Mouse (Mus musculus): Measurements from ENCODE around the gene Psap. TPM values are rescaled to one million over a fixed set of nuclear protein-coding genes. Genes with fewer than 3 reads are reported as not detected.

The Psap gene
- total RNA-seq, 2 experiments from 2014 or later: 882 to 922 TPM

DNA sequence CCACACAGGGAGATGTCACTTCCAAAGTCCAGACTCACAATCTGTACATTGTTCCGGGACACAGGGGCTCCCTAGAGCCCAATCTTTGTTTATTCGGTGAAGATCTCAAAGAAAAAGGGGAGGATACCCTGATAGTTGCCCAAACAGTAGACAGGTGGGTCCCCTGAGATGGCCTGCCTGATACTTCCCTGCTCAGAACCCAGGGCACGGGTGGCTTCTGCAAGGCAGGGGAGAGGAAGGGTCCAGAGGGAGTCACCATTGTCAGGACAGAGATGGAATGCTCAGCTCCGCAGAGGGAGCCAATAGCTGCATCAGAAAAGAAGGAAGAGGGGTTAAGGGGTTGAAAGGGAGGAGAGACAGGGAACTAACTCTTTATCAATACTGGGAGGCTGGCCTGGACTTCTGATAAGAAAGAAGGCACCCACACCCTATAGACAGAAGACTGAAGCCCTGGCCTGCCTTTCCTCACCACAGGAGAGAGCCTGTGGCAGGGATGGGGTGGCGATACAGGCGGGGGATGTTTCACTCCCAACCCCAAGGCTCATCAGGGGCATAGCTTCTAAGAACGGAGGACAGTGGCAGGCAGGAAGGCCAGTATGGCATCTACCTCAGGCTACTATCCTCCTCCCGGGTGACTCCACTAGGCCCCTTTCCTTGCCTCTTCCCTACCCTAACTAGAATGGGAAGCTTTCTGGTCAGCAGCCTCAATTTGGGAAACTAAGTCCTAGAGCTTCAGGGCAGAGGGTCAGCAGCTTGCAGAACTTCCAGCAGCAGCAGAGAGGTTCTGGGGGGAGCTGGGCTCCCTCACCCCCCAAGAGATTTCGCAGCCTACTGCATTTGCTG lies 70.6 kb downstream of the Psap start:
- no peak for DNase-seq

DNA sequence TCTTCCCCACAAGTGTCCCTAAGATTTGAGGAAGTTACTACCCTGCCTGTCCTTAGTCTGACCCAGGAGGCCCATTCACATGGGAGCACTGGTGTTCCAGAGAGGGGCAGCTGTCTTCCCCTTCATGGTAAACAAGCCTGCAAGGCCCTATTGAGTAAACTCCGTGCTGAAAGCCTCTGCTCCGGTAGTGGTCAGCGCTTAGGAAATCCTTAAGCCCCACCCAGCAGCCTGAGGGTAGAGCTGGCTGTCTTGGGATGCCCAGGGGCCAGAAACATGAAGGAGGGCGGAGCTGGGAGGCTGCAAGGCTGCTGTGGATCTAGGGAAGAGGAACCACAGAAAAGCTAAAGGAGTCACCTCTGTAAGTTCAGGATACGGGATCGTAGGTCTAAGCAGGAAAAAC lies 71.6 kb downstream of the Psap start:
- peak; percentile 56 for DNase-seq

DNA sequence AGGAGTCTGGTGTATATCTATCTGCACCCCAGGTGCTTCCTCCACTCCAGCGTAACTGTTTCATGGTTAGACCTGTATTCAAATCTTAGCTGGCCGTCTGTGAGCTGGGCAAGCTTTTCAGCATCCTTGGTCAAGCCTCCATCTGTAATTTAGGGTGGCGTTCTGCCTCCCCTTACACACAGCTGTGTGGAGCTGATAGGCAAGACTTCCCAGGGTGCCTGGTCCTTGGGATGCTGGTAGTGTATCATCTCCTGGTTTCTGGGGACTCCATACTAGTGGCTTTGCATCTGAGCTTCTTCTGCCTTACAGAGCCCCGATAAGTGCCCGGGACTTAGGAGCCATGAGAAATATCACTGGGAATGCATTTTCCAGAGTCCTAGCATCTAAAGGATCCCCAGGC lies 72.2 kb downstream of the Psap start:
- no peak for DNase-seq

DNA sequence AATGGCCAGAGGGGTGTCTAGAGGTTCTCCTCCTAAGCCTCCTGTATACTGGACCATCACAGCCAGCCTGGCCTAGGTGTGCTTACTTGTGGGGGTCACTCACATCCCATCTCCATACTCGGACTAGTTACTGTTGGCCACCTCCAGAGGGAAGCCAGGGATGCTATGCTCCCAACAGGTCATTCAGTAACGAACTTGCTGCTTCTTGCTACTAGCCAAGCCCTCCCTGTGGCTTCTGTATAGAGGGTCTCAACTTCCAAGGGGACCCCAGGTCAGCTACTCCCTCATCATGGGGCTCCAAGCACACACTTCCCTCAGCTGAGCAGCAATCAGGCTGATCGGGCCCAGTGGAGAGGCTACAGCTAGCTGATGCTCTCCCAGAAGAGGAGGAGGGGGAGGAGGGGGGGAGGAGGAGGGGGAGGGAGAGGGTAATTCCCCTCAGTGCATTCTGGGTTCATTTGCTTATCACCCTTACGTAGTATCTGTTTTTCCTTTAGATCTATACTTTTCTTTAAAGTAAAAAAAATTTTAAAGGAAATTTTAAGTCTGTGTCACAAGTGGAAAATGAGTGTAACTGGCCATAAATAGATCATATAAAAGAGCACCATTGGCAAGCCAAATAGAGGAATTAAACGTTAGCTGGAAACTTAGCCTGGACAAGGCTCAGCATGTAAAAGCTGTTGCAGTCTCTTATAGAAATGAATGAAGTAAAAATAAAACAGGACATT lies 72.8 kb downstream of the Psap start:
- DNase-seq: no peak

DNA sequence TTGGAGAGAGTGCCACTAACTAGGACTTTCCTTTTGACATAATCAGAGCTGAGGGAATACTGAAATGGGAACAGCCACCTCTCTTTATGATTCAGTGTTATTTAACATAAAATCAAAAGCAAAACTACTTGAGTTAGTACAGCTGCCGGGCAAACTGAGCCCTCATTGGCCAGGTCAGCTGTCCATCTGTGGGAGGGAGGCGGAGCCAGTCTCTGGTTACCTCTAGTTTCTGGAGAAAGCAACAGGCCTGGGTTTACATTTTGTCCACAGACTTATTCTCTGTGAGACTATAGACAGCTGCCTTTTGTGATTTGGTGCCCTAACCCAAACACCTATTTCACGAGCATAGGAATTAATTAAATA lies 73.4 kb downstream of the Psap start:
- peak; percentile 98 for DNase-seq

DNA sequence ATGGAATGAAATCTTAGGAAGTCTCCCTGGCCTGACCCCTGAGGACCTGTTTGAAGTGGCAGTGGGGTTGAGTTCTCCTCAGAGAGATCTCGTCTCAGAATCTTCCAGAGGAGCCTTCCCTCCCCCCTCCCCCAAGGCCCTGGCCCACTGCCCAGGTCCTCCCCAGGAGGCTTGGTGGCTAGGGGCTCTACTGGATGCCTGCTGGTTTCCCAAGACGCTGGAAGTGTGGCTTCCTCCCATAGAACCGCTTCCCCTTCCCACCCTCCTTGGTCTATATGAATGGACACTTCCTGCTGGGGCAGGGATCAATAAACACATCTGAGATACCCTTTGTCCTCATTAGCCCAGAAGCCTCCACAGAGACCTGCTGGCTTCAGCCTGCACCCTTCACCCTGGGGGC lies 73.8 kb downstream of the Psap start:
- DNase-seq: peak; percentile 74

DNA sequence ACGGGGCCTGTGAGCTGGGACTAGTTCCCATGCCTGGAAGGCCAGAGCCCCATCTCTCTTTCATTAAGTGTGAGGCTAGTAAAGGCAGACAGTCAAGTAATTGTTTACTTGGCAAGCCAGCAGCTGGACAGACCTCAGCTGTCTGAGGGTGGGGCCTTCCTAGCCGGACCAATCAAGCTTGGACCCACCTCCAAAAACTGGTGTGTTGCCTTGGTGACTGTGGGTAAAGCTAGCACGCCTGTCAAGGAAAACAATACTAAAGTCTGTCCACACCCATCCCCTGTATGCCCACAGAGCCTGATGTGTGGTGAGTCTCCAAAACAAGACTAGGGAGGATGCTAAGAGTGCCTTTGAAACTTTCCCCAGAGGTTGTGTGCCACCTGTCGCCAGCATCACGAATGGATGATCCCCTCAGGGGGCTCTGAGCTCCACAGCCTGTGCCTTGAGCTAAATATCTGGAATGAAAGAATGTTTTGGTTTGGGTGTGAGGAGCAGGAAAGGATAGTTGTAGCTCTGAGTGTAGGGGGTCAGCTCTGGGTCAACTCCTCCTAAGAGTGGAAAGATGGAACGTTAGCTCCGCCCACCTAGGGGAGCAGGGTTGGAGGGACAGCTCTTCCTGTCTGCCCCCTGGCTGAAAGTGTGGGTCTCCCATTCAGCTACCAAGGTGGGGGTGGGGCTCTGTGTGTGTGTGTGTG lies 74.5 kb downstream of the Psap start:
- peak; percentile 60 for DNase-seq

Other genes with a start within 250 kb of the Psap start
- 10 to 100 TPM; 32.9 to 37.8 TPM for gene Spock2, start 171.4 kb upstream of the Psap start, total RNA-seq (2021)
- gene Chst3, start 58.4 kb upstream of the Psap start, total RNA-seq (2021): 1 to 10 TPM; 2.8 to 3.0 TPM
- gene Vsir, start 69.2 kb downstream of the Psap start, total RNA-seq (2021): 10 to 100 TPM; 20.1 to 21.0 TPM
- not detected for gene Gm17455, start 122.1 kb downstream of the Psap start, total RNA-seq (2021)

Data from adrenal gland, postnatal 10 days (tissue).